Mouse (Mus musculus) heart, postnatal 0 days (tissue): ENCODE results near the gene Ddx52. TPM values are rescaled to one million over a fixed set of nuclear protein-coding genes. Genes with fewer than 3 reads are reported as not detected.

Source experiments
- ATAC-seq: fragments of 200-750 bp; cut with Nextera tagmentation; 2 replicates; pipeline ENCODE4 v1.8.0; 2017; ENCODE audit warnings: low read depth, moderate number of reproducible peaks, moderate library complexity; ENCODE audit not compliant: insufficient read depth
- DNase-seq: peaks from one replicate; pipeline ENCODE4 v3.0.0-alpha.2; 2016; ENCODE audit warnings: low spot score
- H3K27ac ChIP-seq: fragments of 300-500 bp; sonication (generic); 2 replicates; pipeline ENCODE4 v1.5.1; 2014; ENCODE audit warnings: low read depth, mild to moderate bottlenecking
- H3K27me3 ChIP-seq: fragments of 300-500 bp; sonication (generic); 2 replicates; pipeline ENCODE4 v1.6.1; 2014; ENCODE audit warnings: low read length, mixed read lengths; ENCODE audit not compliant: control insufficient read depth, insufficient read depth
- H3K36me3 ChIP-seq: fragments of 300-500 bp; sonication (generic); replicated peaks from 2 replicates; pipeline ENCODE4 v1.6.1; 2014; ENCODE audit warnings: low read length, mixed read lengths; ENCODE audit not compliant: control insufficient read depth, insufficient read depth
- H3K4me1 ChIP-seq: fragments of 300-500 bp; sonication (generic); 2 replicates; pipeline ENCODE4 v1.6.1; 2014; ENCODE audit warnings: antibody characterized with exemption; ENCODE audit not compliant: control insufficient read depth, insufficient read depth
- H3K4me2 ChIP-seq: fragments of 300-500 bp; sonication (generic); 2 replicates; pipeline ENCODE4 v1.6.1; 2014; ENCODE audit warnings: low read depth, mild to moderate bottlenecking, low read length, moderate library complexity
- H3K4me3 ChIP-seq: fragments of 300-500 bp; sonication (generic); 2 replicates; pipeline ENCODE4 v1.5.1; 2014; ENCODE audit warnings: low read depth, low read length
- H3K9ac ChIP-seq: fragments of 300-500 bp; sonication (generic); replicated peaks from 2 replicates; pipeline ENCODE4 v1.6.1; 2014; ENCODE audit warnings: low read depth, low read length, mixed read lengths
- H3K9me3 ChIP-seq: fragments of 300-500 bp; sonication (generic); replicated peaks from 2 replicates; pipeline ENCODE4 v1.6.1; 2016; ENCODE audit warnings: low read length; ENCODE audit not compliant: control insufficient read depth
- CTCF ChIP-seq: IDR thresholded peaks from 2 replicates; pipeline ENCODE4 v1.5.1; 2016; ENCODE audit warnings: antibody characterized with exemption, control low read depth, low read depth
- EP300 ChIP-seq: IDR thresholded peaks from 2 replicates; pipeline ENCODE4 v1.6.1; 2016; ENCODE audit warnings: antibody characterized with exemption, low read depth
- WGBS: fragments of 180-500 bp; shearing (Covaris S2); extraction: QIAGEN DNeasy Blood & Tissue Kit; methylation state at CpG from one replicate; pipeline ENCODE4 v1.1.7; 2014; 5-methylcytosine and 5-hydroxymethylcytosine counted together
- polyA plus RNA-seq: library from polyadenylated mRNA; unstranded; fragments of >200 nt; fragmentation: Nextera tagmentation; extraction: Ambion mirVana; gene quantifications from 2 replicates; pipeline ENCODE4 v1.2.1, GENCODE M21; 2015
- total RNA-seq: library from RNA; depleted of rRNA; stranded (reverse); fragments of >200 nt; gene quantifications from 2 replicates; pipeline ENCODE4 v1.2.3, GENCODE M21; 2014; ENCODE audit warnings: low replicate concordance

Ddx52 gene
- total and polyA plus RNA-seq, 2 experiments from 2014 or later, result 9.4 to 13.9 TPM

DNA sequence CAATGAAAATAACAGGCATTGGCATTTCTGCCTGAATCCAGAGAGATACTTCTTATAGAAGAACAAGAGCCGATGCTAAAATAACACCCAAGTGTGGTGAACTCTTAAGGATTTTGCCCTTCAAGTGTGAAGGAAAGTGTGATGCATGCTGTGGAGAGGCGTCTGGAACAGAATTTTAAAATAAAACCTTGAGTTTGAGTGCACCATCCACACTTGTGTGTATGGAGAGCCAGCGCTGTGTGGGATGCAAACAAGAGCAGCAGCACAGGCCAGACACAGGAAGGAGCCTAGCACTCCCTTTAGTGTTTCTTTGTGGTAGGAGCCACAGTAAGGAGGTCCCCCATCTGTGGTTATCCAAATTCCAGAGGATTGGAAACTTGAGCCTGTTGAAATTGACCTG is 20.1 kb downstream of the Ddx52 start:
- Histone ChIP-seq H3K9me3 (no peaks in the 10 kb centered on the region), H3K27me3 (no peaks in the 10 kb centered on the region), H3K27ac (no peak overlapping the region), H3K4me2 (no peak overlapping the region), H3K4me3 (no peak overlapping the region), H3K9ac (no peak overlapping the region), H3K4me1 (no peaks in the 10 kb centered on the region), H3K36me3 (peaks cover 52% of the 10 kb centered on the region)
- no peak for ATAC-seq
- no peak for TF ChIP-seq CTCF
- TF ChIP-seq EP300, result no peak
- WGBS, result 86% methylated on average over 3 of the region's 3 CpGs
- no peak for DNase-seq

DNA sequence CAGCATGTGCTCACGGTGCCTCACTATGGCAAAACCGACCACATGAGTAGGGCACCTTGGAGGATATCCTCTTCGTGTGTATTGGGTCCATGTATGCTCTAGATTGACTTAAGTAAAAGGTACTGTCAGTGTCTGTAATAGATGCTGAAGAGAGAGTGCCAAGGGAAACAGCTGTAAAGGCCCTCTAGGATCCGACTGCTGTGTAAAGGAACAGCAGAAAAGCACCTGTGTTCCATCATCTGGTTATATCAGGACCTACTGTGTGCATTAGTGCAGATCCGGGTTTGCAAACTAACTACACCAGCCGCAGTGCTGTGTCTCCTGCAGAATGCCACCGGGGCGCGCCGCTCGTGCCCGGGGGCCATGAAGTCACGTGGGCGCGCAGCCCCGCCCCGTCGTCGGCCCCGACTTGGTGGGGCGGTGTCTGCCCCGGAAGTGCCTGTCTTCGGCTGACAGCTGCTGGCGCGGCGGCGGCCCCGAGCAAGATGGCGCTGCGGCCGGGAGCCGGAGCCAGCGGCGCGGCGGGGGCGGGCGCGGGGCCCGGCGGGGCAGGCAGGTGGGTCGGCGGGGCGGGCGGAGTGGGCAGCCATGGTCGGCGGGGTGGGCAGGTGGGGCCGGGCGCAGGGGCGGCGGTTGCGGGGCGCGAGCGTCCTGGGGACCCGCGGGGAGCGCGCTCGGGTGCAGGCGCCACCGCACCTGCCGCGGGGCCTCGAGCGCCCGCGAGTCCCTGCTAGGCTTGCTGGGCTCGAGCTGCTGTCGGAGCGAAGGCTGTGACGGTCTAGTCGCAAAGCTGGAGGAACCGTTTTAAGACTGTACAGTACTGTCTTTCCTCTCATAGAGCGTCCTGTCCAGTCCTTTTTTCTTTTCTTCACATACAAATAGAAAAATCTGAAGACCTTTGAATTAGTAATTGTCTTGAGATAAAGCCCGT is 22.4 kb downstream of the Ddx52 start, which contains the start of gene Synrg:
Gene Synrg, plus strand, starts transcription at position 438 of the 931 bp plus-strand sequence.
- Histone ChIP-seq H3K4me1 (no peaks in the 10 kb centered on the region), H3K27ac (peak within 1 kb of the TSS; percentile 83), H3K4me2 (peak within 1 kb of the TSS; percentile 74), H3K27me3 (no peaks in the 10 kb centered on the region), H3K9me3 (no peaks in the 10 kb centered on the region), H3K9ac (peak within 1 kb of the TSS; percentile 78), H3K36me3 (peaks cover 33% of the 10 kb centered on the region), H3K4me3 (peak within 1 kb of the TSS; percentile 83)
- no peak for TF ChIP-seq CTCF
- no peak for TF ChIP-seq EP300
- WGBS, result 2% methylated on average over 67 of the region's 76 CpGs
- ATAC-seq, result peak; percentile 97
- peak; percentile 85 for DNase-seq

DNA sequence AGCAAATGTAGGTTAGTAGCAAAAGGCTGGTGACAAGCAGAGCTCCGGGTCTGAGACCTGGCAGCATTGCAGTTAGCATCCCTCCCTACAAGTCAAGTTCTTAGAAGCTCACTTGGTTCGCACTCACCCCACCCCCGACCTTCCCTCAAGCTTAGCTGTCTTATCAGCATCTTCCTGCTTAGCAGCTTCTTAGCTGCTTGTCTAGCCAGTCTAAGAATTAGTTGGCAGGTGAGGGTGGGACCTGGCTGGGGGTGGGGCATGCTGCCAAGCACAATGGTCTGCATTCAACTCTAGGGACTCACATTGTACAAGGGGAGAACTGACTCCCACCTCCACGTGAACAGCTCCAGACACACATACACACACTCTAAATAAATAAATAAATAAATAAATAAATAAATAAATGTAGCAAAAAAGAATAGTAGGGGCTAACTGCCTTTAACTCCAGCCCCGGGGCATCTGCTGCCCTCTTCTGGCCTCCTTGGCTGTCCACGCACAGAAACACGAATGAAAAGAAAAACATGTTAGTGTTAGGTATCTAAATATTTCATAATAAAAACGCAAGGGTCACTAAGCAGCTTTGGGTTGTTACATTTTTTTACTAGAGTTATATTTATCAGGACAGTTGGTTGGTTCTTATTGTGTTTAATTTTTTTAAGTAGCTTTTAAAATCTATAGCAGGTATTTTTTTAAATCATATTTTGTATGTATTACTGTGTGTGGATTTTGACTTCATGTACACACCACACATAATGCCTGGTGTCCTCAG is 25.8 kb downstream of the Ddx52 start:
- Histone ChIP-seq H3K27me3 (no peaks in the 10 kb centered on the region), H3K9ac (no peak overlapping the region), H3K9me3 (no peaks in the 10 kb centered on the region), H3K27ac (no peak overlapping the region), H3K4me3 (no peak overlapping the region), H3K4me2 (no peak overlapping the region), H3K4me1 (no peaks in the 10 kb centered on the region), H3K36me3 (peaks cover 11% of the 10 kb centered on the region)
- WGBS, result 51% methylated on average over 8 of the region's 8 CpGs
- ATAC-seq, result no peak
- no peak for DNase-seq
- TF ChIP-seq EP300 (no peak), CTCF (peak; percentile 13; the same call in 1 of the 2 replicates)

DNA sequence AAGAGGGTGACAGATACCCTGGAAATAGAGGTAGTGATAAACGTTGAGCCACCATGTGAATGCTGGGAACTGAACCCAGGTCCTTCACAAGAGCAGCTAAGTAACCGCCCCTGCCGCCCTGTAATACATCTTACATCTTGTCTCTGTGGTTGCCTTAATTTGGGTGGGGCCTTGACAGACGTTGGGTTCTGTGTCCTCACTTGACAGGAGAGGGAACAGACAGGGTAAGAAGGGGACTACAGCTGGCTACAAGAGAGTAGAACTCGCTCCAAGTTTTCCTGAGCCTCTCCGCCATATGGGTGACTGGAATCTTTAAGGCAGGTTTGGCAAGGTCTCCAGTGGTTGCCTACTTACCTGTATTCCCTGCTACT is 26.3 kb downstream of the Ddx52 start:
- 77% methylated on average over 6 of the region's 6 CpGs for WGBS
- Histone ChIP-seq H3K4me1 (no peaks in the 10 kb centered on the region), H3K27ac (no peak overlapping the region), H3K4me2 (no peak overlapping the region), H3K9me3 (no peaks in the 10 kb centered on the region), H3K9ac (no peak overlapping the region), H3K36me3 (peaks cover 9% of the 10 kb centered on the region), H3K4me3 (no peak overlapping the region), H3K27me3 (no peaks in the 10 kb centered on the region)
- TF ChIP-seq EP300, result no peak
- no peak for TF ChIP-seq CTCF
- DNase-seq, result no peak
- no peak for ATAC-seq

DNA sequence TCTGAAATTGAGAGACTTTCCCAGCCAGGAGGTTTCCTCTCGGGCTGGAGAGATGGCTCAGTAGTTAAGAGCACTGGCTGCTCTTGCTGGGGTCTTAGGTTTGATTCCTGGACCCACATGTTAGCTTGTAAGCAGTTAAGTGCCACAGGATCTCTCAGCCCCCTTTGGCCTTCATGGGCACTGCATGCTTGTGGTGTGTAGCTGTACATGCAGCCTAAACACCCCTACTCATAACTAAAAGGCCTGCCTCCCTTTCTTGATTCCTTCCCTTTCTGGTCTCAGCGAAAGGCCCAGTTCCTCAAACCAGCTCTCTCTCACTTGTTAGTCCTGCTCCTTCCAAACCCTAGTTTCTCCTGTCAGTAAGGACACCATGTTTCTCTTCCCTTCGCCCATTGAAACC is 27.2 kb downstream of the Ddx52 start:
- H3K27me3 ChIP-seq, result no peaks in the 10 kb centered on the region
- no peak for ATAC-seq
- 86% methylated on average over 3 of the region's 3 CpGs for WGBS

More for the DNA sequence above, 27.2 kb downstream of the Ddx52 start:
- Histone ChIP-seq H3K27ac (no peak overlapping the region), H3K36me3 (peaks cover 12% of the 10 kb centered on the region), H3K9me3 (no peaks in the 10 kb centered on the region), H3K9ac (no peak overlapping the region), H3K4me1 (no peaks in the 10 kb centered on the region), H3K4me2 (no peak overlapping the region), H3K4me3 (no peak overlapping the region)
- TF ChIP-seq CTCF (no peak), EP300 (no peak)
- DNase-seq, result no peak
